Mouse (Mus musculus) activated CD4-positive, CD25-positive, alpha-beta regulatory T cell, adult 4 months (primary cell): ENCODE data around the gene Hpse2. TPM values are rescaled to one million over a fixed set of nuclear protein-coding genes. Genes with fewer than 3 reads are reported as not detected.

ENCODE experiments used
- ATAC-seq: one replicate; pipeline ENCODE4 v1.8.0; 2017
- polyA plus RNA-seq, 2 experiments: library from polyadenylated mRNA; unstranded; fragments of 100-300 nt; shearing (Covaris generic); gene quantifications; one replicate each; pipeline ENCODE4 v1.2.1; 2017

The Hpse2 gene
- polyA plus RNA-seq, 2 experiments from 2014 or later, result 0.08 TPM; not detected in 1

DNA sequence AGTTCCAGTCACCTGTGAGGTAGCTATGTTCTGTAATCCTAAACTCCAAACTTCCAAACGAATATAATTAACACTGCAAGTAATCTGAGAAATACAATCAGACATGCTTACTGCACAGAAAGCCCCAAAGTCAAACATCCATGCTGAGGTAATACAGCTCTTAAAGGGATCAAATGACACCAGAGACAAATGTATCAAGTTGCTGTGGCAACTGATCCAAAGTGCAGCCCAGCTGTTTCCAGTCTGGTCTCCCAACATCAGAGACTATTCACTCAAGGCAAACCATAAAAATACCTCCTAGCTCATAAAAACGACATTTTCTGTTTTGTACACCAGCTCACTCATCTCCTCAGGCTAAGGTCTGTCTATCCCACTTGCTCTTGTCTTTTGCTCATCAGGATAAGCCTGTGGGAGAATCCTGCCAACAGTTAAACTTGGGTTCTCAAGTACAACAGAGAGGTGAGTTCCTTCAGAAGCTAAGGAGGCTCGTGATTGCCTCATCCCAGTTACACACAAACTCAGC is 440.0 kb downstream of the Hpse2 start:
- ATAC-seq, result no peak

DNA sequence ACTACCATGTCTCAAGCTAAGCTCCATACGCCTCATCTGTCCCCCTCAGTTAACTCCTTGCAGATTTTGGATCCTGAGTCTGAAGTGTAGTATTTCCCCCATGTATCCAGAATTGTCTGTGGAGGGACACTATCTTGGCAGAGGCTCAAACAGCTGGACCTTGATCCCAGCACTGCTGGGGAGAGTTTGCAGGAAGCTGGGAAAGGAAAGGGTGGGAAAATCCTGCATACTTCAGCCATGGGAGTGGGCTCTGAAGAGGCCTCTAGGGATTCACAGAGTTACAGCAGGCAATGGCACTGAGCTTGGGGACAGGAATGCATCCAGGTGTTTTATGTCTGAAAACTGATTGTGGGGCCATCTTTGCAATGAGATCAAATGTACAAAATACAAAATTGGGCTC is 450.6 kb downstream of the Hpse2 start:
- ATAC-seq, result no peak

DNA sequence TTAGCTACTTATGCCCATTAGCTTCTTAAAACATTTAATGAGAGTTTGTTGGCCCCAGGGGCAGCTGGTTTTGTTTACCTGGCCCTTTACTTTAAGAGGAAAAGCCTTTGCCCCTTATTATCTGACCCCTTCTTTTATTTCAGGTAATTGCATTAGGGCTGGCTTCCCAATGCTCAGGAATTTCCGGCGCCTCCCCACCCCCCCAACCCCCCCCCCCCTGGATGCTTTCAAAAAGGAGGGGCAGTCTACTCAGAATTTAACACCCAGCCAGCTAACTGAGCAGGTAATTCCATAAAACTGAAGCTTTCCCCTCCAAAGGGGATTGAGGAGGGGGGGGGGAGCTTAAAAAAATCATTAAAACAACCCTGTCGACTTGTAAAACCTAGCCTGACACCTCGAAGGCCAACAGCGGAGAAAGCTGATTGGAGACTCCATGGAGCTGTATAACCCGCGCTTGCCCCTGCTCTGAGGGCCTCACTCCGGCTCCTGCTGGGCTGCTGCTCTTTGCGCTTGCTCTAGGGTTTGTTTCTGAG is 451.4 kb downstream of the Hpse2 start:
- no peak for ATAC-seq

DNA sequence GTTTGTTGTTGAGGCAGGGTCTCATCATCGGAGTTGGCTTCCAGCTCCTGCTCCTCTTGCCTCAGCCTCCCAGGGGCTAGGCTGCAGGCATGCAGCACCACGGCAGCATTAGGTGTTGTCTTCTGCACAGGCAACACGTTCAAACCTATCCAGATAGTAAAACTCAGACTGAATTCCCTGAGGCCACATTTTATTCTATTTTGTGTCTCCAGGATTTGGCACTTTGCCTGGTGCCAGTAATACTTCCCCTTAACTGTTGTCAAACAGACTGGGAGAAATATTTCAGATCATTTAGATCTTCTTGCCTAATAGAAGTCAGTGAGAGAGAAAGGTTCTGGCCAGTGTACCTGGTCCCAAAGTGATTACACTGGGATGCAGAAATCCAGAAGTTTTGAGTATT is 458.5 kb downstream of the Hpse2 start:
- no peak for ATAC-seq

DNA sequence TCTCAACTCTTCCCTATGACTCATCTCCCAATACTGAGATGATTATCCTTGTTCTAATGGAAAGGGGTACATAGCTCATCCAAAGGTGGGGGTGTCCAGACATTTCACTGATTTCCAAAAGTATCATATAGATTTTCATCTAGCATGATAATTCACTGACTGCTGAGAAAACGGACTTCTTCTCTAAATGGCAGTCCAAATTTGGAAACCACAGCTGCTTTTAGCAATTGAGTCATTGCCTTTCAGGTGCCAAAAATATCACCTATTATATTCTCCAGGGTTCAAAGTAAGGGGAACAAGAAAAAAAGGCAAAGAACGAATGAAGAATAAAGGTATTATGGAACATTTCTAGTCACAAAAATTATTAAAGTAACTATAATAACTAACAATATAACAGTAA is 459.9 kb downstream of the Hpse2 start:
- no peak for ATAC-seq

DNA sequence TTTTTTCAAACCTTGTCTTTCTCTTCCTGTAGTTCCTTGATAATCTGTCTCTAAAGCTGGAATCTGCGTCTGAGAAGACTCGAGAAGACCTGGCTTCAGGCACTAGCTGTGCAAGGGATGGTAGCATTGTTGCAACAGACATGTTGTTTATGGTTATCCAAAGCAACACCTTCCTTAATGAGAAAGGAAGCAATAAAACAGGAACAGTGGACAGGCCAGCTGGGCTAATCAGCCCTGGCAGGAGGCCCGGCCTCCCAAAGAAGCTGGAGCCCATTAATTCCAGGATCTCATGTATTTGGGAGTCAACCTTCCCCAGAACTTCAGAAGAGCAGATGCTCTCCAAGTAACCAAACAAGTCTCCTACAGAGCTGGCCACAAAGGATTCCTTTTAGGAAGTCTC is 465.5 kb downstream of the Hpse2 start:
- ATAC-seq, result no peak

DNA sequence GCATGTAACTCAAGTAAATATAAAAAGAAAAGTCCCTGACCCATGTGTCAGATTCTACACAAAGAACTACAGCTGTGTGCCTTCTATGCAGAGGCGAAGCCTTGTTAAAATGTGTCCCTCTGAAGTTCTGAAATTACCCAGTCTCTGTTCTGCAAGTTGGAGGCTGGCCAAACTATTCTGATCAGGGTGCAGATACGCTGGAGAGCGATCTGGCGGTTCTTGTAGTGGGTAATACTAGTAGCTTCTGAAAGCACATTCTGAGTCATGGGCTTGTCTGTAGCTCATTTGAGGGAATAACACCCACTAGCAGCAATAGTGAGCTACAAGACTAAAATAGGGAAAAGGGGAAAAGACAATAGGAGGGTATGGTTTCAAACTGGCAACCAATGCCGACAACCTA is 474.5 kb downstream of the Hpse2 start:
- ATAC-seq, result no peak

DNA sequence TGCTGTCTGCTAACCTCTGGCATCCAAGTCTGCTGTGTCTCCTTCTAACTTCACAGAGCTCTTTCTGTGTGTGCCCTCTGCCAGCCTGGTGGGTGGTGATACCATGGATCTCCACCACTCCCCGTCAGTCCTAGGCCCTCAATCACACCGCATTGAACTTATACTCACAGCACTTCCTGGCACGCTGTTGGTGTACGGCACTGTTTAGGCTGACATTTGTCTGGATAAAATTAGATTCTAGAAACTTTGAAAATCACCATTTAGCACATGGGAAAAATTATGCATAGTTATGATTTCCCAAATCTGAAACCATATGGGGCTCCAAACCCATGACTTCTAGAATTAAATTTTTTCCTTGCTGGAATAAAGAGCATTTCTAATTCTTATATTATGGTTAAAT is 478.4 kb downstream of the Hpse2 start:
- no peak for ATAC-seq

DNA sequence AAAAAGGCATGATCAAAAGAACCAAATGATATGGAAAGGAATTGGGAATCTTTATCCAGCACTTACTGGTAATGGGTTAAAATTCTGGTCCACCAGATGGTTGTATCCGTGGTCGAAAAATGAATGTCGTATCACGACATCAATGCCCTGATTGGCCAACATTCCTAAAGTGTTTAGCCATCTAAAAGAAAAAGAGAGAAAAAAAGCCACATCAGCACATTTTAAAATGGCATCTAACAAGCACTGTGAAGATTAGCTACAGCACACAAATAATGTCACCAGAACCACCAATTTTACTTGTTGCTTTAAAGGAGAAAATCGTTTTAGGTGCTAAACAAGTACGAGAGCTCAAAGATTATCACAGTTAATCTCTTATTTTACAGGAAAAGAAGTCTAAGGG is 479.6 kb downstream of the Hpse2 start:
- ATAC-seq, result no peak

DNA sequence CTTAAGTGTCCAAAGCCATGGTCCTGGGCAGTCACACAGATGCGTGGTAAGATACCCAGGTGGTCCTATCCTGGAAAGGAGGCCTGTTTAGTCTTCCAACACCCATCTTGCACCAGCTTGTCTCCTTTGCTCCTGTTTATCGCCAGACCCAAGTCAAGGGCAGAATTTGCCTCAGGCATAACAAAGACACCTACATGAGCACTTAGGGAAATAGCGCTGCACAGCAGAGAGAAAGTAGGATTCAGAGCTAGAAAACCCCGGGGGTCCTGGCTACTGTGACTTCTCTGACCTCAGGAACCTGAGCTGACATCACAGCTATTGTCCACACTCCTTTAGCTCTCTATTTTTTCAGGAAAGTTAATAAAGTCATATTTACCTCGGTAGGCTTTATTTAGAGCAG is 481.8 kb downstream of the Hpse2 start:
- ATAC-seq, result no peak

DNA sequence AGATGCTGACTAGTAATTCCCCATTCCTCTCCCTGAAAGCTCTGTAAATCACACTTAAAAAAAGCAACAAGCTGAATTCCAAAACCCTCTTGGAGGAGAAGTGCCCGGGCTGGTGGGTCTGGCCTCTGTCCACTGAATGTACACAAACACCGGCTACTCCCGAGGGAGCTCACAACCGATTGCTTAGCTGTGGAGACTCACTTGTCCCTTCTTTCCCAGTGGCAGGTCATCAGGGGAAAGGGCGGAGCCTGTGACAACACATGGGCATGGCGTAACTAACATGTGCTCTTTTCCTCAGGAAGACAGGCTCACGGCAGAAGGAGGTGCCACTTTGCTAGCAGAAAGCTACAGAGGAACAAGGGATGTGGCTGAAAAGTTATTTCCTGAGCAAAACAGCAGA is 483.4 kb downstream of the Hpse2 start:
- ATAC-seq, result no peak

DNA sequence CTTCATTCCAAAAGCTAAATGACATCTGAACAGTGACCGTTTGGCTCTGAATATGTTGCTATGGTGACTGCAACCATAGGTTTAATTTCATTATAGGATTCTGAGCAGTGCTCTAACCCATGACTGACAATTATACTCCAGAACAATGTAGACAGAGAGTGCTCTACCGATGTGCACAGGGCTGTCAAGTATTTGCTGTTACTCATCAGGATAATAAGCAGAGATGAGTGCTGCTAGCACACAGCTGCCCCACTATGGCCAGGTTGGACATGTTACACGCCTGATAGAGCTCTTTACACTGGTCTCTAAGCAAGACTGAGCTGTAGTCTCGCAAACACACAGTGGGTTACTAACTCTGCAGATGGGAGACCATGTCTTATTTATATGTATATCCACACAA is 483.9 kb downstream of the Hpse2 start:
- no peak for ATAC-seq

DNA sequence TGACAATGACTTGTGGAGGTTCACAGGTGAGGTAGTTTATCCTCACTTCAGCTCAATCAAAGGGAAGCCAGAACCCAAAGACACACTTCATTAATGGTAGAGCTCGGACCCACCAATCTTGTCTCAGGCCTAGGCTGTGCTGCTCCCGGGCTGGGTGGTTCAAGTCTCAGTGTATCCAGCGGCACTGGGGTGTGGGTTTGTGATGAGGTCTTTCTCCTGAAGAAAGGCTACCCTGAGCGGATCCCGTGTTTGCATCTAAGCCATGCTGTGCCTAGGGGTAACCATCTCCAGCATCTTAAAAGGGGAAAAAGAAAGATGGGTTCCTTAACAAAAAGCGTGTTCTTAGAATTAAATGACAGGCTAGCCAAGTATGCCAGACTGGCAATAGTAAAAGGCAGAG is 484.3 kb downstream of the Hpse2 start:
- no peak for ATAC-seq

DNA sequence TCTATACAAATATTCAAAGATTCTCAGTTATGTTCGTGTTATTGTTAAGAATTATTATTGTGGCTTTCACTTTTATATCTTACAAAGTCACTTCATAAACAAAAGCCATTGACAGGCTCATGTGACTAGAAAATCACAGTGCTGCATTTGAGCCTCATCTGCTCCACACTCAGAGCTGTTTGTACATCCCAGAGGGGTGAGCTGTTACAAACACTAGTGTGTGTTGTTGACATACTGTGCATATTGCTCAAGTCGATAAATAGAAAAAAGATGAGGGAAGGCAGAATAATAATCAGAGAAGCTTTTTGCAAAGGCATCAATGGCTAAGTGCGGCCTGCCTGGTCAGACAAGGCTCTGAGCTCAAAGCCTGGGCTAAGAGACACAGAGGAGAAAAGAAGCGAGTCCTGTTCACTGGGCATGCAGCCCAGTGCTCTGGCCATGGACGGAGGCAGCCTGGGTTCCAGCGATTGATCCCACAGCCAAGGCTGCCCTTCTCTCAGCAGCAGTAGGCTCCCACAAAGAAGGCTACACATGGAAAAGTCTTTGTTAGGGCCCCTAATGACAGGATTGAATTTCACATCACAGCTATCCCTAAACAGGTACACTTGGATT is 485.6 kb downstream of the Hpse2 start:
- no peak for ATAC-seq

DNA sequence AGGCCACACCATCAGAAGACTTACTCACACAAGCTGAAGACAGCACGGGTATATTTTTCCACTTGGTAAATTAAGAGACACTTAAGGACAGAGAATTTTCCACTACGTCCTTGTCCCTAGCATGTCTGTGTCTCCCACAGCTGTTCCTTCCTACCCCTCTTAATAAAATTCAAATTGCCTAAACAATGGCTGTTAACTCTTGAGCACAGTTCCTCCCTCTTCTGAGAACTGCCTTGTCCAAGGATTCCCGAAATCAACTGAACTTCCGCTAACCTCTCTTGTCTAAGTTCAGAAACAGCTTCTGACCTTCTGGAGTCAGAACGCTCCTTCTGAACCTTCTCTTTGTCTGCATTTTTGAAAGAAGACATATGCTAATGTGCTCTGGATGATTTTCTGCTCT is 496.6 kb downstream of the Hpse2 start:
- ATAC-seq, result no peak

DNA sequence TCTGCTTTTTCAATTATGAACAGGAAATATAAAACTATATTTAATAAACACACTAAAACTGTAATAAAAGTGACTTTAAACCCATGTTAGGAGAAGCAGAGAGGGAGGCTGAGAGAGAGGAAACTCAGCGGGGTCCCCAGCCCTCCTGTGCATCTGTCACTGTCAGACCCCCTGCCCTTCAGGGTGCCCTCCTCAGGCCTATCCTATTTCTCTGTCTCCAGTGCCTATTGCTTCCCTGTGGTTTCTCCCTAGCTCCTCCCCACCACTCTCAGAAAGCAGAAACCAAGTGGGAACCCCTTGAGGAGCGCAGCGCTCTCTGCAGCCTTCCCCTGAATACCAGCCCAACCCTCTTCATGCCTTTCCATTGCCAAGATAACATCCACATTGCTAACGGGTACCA is 510.5 kb downstream of the Hpse2 start:
- ATAC-seq, result no peak

DNA sequence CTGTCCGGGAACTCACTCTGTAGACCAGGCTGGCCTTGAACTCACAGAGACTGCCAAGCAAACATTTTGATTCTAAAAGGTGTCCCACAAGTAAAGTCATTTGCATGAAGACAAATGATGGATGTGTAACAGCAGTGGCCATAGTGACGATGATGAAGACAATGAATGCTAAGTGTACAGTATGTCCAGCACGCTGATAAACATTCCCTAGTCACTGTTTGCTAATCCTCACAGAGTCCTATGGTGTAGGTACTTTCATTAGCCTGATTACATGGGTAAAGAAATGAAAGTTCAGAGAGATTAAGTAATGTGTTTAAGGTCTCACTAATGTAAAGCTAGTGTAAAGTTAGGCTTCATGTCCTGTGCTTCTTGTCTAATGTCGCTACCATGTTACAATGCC is 511.6 kb downstream of the Hpse2 start:
- ATAC-seq, result no peak

DNA sequence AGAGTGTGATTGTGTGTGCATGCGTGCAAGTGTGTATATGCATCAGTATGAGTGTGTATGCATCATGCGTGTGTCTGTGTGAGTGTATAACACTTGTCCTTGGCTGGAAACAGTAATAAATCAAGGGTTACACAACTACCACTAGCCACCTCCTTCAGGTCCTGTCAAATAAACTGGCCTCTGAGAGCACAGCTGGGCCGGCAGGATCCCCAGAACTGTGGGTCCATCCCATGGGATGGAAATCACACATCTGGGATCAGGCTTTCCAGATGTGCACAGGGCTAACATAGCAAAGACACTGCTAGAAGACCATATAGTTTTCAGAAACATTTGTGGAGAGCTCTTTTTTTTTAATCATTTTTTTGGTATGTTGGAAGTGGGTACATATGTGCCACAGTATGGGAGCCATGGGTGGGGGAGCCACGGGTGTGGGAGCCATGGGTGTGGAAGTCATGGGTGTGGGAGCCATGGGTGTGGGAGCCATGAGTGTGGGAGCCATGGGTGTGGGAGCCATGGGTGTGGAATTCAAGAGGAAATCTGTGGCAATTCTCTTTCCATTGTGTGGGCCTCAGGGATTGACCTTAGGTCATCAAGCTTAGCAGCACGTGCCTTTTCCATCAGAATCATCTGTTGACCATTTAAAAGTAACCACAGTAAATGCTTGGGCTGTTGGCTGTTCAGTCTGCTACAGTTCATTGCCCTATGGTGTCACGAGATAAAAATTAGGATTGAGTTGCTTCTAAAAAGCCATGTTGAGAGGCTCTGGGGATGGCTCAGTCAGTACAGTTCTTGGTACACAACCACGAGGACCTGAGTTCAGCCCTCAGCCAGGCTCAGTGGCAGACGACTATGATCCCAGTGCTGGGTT is 518.3 kb downstream of the Hpse2 start:
- ATAC-seq, result no peak

DNA sequence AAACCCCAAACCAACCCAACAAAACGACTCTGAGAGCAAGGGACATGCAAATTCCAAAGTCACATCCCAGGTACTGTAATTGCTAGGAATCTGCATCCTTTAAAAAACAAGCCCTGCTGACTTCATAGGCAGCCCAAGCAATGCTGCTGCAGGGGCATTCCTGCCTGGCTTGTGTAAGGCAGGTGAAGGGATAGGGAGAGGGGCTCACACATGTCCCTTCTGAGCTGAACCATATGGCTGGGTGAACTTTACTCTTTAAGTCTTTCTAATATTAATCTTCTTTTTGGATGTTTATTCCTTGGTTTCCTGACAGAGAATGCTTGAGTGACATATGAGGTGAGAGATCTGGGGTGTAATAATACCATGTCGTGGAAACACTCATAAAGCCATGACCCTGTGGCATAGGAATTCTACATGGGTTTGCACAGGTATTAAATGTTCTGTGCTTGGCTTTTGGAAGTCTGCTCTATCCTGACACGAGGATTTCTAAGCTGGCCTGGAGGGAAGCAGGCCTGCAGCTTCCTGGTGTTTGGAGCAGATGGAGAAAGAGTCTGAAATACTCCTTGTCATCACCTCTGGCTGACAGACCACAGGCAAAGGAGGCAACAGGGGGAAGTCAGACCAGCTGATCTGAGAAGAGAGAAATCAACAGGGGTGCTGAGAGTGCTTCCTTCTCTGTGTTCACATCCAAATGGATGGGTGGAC is 519.0 kb downstream of the Hpse2 start:
- ATAC-seq, result no peak

DNA sequence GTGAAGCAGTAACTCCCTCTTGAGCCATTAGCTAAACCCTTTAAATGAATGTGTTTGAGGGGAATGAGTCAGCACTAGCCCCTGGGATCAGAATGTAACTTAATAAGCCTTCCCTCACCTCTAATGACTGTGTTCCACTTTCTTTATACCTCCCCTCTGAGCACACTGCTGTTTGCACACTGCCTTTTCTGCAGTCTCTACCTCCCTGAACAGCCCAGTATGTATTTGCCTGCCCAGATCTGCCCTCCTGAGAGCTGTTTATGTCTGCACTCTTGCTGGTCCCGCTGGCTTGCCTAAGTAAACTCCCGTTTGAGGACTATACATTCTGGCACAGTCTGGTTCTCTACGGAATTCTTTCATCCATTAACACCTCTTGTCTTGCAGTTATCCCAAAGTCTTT is 525.1 kb downstream of the Hpse2 start:
- ATAC-seq, result no peak

DNA sequence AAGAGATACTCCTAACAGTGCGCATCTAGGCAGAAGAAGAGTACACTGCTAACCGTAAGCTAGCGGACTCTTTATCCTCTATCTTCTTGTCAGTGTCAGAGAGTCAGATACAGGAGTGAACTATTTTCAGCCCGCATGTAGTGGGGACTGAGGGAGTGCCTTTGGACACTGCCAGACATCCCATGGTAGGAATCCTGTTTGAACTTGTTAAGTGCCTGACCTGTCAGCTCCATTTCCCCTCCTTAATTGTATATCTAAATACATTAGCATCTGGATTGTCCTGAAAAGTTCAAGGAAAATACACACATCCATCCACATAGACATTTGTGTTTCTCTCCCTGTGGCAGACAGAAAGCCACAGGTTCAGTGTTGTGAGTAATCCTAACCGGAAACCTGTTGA is 531.1 kb downstream of the Hpse2 start:
- no peak for ATAC-seq

DNA sequence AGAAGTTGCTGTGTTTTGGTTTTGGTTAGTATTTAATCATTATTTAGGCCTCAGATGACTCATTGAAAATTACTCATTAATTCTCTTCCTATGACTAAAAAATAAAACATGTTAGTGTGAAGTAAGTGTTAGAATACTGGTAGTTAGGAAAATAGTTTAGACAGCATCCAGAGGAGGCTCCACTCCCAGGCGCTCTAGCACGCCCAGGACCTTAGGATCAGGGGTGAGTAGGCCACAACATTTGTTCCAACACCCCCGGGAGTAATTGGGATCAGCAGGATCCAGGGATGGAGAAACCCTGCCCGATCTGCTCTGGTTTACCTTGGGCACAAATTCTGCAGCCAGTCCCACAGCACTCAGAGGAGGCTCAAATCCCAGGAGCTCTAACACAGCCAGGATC is 532.5 kb downstream of the Hpse2 start:
- ATAC-seq, result no peak

DNA sequence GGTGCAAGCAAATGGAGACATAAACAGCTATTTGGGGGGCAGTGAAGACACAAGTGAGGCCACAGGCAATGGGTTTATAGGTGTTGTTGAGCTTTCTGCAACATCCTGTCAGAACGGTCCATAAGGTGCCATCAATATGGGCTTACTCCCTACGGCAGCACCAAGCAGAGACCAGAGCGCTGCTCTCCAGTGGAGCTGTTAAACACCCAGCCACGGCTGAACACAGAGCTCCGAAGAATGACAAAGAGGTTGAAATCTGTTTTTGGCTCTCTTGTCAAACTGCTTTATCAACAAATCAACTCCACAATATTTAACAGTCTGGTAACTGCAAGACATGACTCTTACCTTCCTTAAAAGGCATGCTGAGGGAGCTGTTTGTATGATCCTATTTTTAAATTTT is 537.7 kb downstream of the Hpse2 start:
- no peak for ATAC-seq
